ENCODE assay signal across 12 mouse cellular contexts in the genomic region with DNA sequence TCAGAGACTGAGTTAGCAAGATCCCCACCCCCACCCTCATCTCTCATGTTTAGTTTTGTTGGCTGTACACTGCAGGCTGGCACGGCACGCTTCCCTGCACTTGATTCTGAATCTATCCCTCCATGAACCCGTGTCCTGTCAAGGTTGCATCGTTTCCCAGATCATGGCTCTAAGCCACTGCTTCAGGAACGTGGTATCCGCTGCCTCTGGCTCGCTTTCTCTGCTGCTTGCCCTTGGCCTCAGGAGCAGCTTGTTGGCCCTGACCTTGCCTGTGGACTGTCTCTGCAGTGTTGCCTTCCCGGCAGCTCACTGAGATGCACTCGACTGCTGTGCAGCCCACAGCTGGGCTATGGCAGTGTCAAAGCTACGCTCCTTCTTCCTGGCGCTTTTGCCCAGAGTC.
DNase-seq lines count a peak whose midpoint lies in the region; ATAC-seq and TF ChIP-seq lines count a peak whose summit lies in the region.
"Had no signal": no experiment of that assay in that cellular context is flagged by ENCODE, and none has a peak within 500 bp of the region (broad histone marks: within the 10 kb centered on the region; RNA-seq: fewer than 3 reads in every experiment).

No protein-coding gene starts in this region.

- ATAC-seq in liver, embryonic 11.5 days (replicated peaks; ENCODE audit: low FRiP score), result no peak
- ATAC-seq in inflammation-experienced regulatory T-cells, adult 6 months, result no peak
- ATAC-seq: forebrain, embryonic 14.5 days; hindbrain, embryonic 16.5 days had no signal

- no peak overlapping the region for H3K27ac ChIP-seq in liver, adult 2 months (replicated peaks; ENCODE audit: insufficient read depth, low read depth, low read length)
- no peak overlapping the region for H3K27ac ChIP-seq in liver, embryonic 11.5 days (ENCODE audit: low read depth, low read length)
- H3K27ac ChIP-seq: liver, embryonic 14.5 days; stomach, embryonic 15.5 days had no signal

- no peak overlapping the region for H3K4me2 ChIP-seq in liver, embryonic 11.5 days
- H3K4me2 ChIP-seq: stomach, embryonic 15.5 days had no signal

- DNase-seq in liver, adult 2 months (ENCODE audit: extremely low read depth, low read depth, low spot score), result peak; percentile 73
- no peak for DNase-seq in liver, embryonic 11.5 days (ENCODE audit: low spot score)
- DNase-seq in gastrocnemius, postnatal 25 days, result peak; percentile 73
- DNase-seq in heart, postnatal 10 days, result peak; percentile 77 to 82
- peak; percentile 65 for DNase-seq in skeletal muscle tissue, adult 2 months (ENCODE audit: low read depth, low spot score)
- DNase-seq in urinary bladder, postnatal 36 days (ENCODE audit: low spot score in 2 of 2), result no peak
- DNase-seq in frontal cortex, postnatal 10 days (ENCODE audit: low spot score in 2 of 2), result no peak

- H3K36me3 ChIP-seq in liver, adult 2 months (ENCODE audit: control insufficient read depth, insufficient read depth, low read length), result no peaks in the 10 kb centered on the region
- no peaks in the 10 kb centered on the region for H3K36me3 ChIP-seq in liver, embryonic 11.5 days (ENCODE audit: control insufficient read depth, insufficient read depth, low read length)

- H3K9ac ChIP-seq in liver, adult 2 months (ENCODE audit: low read depth, low read length), result no peak overlapping the region
- H3K9ac ChIP-seq in liver, embryonic 11.5 days (ENCODE audit: low read depth, low read length), result no peak overlapping the region
- H3K9ac ChIP-seq: liver, embryonic 14.5 days; stomach, embryonic 15.5 days had no signal

- H3K4me1 ChIP-seq in liver, adult 2 months (ENCODE audit: control insufficient read depth, insufficient read depth, low read length), result peaks cover 4% of the 10 kb centered on the region
- H3K4me1 ChIP-seq in liver, embryonic 11.5 days (replicated peaks; ENCODE audit: control insufficient read depth, insufficient read depth, low read length), result peaks cover 23% of the 10 kb centered on the region

- H3K27me3 ChIP-seq in liver, adult 2 months (ENCODE audit: control insufficient read depth, insufficient read depth, low read length), result no peaks in the 10 kb centered on the region
- no peaks in the 10 kb centered on the region for H3K27me3 ChIP-seq in liver, embryonic 11.5 days (replicated peaks; ENCODE audit: control insufficient read depth, insufficient read depth, low read length)
- H3K27me3 ChIP-seq: stomach, embryonic 15.5 days had no signal

- no peak for TF ChIP-seq CTCF in liver, adult 2 months (IDR thresholded peaks at IDR 0.05; ENCODE audit: low read depth, low read length)

- no peaks in the 10 kb centered on the region; the same call in 1 of the 2 replicates for H3K79me2 ChIP-seq in liver, adult 2 months (ENCODE audit: control insufficient read depth, insufficient read depth, low read length)

- WGBS in liver, adult 2 months, result 25% methylated on average over 11 of the region's 11 CpGs
- 87% methylated on average over 11 of the region's 11 CpGs for WGBS in liver, embryonic 11.5 days

- intact Hi-C loops in heart, postnatal 10 days (cut with DNase I), result loop anchor here (5.0 kb wide), 1 partner anchor 44 kb away; no protein-coding TSS in a partner anchor

- H3K4me3 ChIP-seq in liver, adult 2 months (ENCODE audit: insufficient read depth, low read depth, low read length), result no peak overlapping the region
- no peak overlapping the region for H3K4me3 ChIP-seq in liver, embryonic 11.5 days (ENCODE audit: low read depth, low read length)
- H3K4me3 ChIP-seq: stomach, embryonic 15.5 days had no signal

- H3K9me3 ChIP-seq in liver, embryonic 11.5 days (ENCODE audit: control insufficient read depth, low read length), result no peaks in the 10 kb centered on the region
- H3K9me3 ChIP-seq: stomach, embryonic 15.5 days had no signal

- TF ChIP-seq POLR2A in liver, adult 2 months (IDR thresholded peaks at IDR 0.05; ENCODE audit: extremely low read depth, insufficient read depth, low read length), result no peak

Comparison
In these comparisons a context has a peak if more than half of its experiments do, and no peak if none do; other contexts are left out.
1. DNase-seq: peak in liver, adult 2 months (single experiment), gastrocnemius, postnatal 25 days (single experiment), heart, postnatal 10 days (2 of 2) and skeletal muscle tissue, adult 2 months (single experiment); none in liver, embryonic 11.5 days (single experiment), urinary bladder, postnatal 36 days (0 of 2) and frontal cortex, postnatal 10 days (0 of 2).